Mouse (Mus musculus): ENCODE measurements around the gene Gal3st1.

GRCm38 (mm10) chr11:3995511-3995910, 12.1 kb downstream of the Gal3st1 start:
- TF ChIP-seq CTCF (IDR thresholded peaks at IDR 0.05; ENCODE audit: low read depth, low read length) (no peak), TAL1 (conservative IDR thresholded peaks at IDR 0.05; ENCODE audit: low read depth, low read length) (no peak), GATA1 (IDR thresholded peaks at IDR 0.05; ENCODE audit: borderline replicate concordance, low read length) (no peak), POLR2AphosphoS5 (IDR thresholded peaks at IDR 0.05; ENCODE audit: insufficient replicate concordance, low read depth, low read length) (no peak)

Data from G1E (cell line).